Mouse (Mus musculus) lung, postnatal 25 days (tissue): ENCODE data around the gene Scel.
"Not testable (repeated sequence)": the region's sequence is repeated elsewhere in the genome, so short reads cannot be mapped to it uniquely, and the experiment has no call there.

Source experiments
- DNase-seq: peaks from one replicate; pipeline ENCODE4 v3.0.0; 2022; ENCODE audit warnings: low spot score

Gene Scel

DNA sequence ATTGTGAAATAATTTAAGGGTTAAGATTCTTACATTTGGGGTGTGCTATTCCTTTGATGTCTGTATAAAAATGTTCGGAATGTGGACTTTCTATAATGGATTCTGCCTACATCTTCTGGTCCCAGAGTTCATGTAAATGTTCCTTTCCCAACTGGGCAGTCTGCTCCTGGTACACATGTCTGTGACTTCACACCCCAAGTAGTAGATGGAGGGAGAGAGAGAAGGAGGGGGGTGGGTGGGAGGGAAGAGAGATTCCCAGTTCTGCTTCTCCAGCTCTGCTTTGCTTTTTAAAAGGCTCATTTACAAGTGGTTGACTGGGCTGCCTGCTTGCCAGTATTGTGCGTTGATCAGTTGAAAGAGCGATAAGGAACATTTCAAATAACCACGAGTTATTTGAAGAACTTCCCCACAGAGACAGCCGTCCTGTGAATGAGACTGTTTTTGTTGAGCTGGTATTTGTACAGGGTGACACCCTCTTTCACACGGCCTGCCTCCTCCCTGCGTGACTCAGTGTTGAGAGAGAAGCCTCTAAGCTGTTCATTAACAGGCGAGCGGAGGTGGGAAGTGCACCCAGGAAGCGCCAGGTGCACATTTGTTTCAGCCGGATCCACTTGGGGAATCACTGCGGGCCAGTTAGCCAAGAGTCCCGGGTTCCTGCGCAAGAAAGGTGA lies at the start of gene Scel:
Gene Scel, plus strand, starts transcription at position 541 of the 671 bp plus-strand sequence.
- DNase-seq: peak; percentile 21

DNA sequence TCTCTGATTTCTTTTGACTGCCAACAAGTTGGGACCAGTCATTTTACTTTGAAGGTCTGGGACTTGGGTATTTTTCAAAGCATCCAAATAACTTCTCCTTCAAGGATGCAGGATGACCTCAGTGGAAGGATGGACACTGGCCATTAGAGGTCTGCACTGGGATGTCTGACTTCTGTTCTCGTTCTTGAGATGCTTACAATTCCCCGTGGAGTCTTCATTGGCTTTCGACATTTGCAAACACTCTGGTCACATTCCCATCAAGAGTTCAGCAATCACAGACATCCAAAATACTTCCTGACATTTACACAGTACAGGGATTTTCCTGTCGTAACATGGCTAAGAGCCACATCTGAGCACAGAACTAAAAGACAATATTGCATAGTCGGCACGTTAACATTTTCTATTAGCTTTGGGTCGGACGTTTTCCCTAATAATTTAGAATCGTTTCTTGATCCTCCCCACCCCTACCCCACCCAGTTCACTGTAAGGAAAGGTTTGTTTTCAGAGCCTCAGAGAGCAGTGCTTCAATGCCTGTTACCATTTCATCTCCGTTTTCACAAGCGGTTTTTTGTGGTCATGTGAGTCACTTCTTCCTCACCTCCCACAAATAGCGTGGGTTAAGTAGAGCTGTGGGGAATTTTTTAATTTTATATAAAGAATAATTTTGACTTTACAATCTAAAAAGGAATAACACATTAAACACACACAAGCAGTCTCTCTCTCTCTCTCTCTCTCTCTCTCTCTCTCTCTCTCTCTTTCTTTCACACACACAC lies 44.3 kb upstream of the Scel start:
- DNase-seq: no peak

DNA sequence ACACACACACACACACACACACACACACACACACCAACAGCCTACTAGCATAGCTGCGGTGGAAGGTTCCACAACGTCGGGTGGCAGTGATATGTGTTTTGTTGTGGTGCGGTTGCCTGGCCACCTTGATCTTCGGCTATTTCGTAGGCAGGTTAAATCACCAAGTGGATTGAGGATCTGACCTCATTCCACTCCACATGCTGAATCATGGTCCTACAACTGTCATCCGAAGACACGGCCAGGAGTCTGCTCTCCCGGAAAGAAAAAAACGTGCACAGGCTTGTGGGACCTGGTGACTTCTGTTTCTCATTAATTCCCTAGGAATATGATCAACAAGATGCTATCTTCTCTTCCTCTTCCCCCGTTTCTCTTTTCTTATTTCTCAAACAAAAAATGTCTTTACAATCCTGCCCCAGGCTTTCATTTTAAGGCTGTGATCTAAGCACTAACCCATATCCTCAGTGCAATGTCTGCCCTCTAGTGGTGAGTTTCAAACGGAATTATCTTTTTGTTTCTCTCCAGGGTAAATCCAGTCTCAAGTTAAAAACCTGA lies 43.6 kb upstream of the Scel start:
- peak; percentile 73 for DNase-seq

DNA sequence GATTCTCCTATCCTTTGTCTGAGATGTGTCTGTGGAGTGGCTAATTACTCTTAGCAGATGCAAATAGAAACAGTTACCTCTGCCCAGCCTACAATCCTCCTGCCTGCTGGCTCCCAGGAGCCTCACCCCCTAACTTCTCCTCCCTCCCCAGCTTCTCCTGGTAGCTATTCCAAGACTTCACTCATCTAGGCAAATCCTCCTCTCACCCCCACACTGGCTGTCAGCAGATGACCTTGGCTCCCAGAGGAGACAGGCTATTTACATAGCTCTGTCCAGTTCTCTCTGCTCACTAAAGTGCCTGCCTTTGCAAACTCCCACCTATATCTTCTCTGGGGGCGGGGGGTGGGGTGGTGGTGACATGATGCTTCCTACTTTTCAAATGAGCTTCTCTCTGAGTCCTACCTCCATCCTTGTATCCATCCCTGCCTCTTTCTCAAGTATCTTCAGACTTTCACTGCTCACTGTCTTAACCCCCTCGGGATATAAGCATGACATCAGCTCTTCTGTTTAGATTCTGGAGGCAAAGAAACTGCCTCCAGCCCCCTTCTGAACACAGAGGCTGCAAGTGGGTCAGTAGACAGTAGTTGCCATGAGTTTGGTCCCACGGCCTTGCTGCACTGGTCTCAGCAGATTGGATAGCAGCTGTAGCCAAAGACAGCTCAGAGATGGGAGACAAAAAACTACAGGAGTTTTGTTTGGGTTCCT lies 41.9 kb upstream of the Scel start:
- DNase-seq: no peak

DNA sequence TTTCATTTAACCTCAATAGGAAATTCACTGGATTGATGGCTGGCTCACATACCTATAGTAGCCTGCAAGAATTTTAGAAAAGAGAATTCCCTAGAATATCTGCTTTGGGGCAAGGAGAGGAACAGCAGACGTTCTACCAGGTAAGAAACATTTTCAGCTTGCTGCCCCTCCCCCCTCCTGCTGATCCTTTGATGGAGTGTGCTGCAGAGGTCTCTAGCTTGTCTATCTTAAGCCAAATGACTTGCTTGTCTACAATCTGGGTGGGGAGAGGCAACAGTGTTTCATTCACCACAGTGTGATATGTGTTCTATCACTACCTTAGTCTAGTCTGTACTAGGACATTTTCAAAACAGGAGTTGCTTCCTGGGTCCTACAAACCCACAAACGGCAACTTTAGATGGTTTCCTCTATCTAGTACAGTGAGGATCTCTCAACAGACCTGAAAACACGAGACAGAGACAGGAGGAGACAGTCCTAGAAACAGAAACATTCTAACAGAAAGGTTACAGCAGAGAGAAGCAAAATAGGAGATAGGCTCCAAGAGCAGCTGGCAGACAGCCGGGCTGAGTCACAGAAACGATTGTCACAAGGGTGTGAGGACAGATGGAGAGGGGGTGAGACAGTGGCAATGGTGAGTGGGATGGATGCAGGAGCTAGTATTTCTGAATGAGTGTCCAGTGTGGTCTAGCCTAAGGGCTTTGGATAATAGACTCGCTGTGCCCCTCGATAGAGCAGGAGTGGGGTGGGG lies 41.2 kb upstream of the Scel start:
- DNase-seq: no peak

DNA sequence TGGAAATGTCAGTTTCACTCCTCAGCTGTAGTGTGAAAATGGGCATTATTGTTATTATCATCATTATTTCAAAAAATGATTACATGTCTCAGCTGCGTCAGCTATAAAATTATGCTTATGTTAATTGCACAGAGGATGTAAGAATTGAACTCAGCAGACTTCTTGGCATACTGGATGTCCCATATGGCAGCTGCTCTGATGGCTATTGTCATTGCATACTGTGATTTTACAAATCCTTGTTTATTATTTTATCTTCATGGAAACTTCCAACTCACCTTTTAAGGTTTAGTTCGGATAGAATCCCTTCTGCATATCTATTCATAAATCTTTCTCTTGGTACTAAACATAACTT lies 40.6 kb upstream of the Scel start:
- DNase-seq: no peak

- DNase-seq: no peak
Measured at GRCm38 (mm10) chr14:103475312-103475711, 37.8 kb upstream of the Scel start.

DNA sequence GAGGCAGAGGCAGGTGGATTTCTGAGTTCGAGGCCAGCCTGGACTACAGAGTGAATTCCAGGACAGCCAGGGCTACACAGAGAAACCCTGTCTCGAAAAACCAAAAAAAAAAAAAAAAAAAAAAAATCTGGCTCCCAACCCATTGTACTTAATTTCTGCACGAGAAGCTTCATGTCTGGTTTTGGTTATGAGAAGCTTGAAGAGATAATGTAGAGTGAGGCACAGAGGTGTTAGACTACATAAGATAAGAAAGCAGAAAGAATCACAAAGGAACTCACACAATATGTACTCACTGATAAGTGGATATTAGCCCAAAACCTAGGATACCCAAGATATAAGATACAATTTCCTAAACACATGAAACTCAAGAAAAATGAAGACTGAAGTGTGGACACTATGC lies 36.9 kb upstream of the Scel start:
- DNase-seq: not testable (repeated sequence)

DNA sequence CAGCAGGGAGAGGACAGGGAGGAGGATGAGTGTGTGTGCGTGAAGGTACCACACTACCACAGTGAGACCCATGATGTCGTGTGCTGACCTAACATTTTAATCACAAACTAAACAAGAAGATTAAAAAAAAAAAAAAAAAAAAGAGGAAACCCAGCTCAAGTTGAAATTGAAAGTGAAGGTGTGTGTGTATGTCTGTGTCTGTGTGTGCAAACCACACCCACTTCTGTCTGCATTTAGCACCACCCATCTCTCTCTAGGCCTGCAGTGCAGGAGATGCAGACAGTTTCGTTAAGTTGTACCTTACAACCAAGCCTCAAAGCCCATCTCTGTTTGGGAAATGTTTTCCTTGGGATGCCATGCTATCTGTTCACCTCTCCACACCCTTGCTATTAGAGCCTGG lies 35.9 kb upstream of the Scel start:
- DNase-seq: no peak

DNA sequence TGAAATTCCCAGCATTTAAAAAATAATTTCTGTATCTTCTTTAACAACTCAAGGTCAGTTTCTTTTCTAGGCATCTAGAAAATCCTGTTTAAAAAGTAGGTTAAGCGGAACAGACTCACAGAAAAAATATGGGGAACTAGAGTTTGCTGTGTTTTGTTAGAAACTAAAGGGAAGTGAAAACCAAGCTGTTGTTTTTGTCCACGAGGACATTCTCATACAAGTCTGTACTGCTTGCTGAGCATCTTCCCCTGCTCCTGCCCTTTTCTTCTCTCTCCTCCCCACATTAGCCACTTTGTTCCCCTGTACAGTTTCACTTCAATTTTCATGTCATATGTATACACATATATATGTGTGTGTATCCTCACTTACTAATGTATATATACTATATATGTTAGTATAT lies 35.2 kb upstream of the Scel start:
- peak; percentile 39 for DNase-seq

GRCm38 (mm10) chr14:103479446-103479845 lies 33.7 kb upstream of the Scel start:
- no peak for DNase-seq

DNA sequence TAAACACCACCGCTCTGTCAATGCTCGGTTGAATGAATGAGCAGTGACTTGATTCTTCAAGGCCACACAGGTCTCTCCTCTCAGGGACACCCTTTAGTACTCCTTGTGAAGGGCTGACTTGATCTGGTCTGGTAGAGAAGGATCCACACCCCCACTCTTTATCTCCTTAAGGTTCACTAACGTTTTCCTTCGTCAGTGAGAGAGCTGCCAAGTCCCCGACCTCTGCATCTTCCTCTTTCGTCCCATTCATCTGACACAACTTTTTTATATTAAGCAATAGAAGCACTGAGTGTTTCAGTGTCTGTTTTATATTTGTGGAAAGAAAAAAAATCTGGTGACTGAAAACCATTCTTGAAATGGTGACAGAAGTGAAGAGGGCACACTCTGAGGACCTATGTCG lies 31.6 kb upstream of the Scel start:
- DNase-seq: peak; percentile 24

- DNase-seq: no peak
Measured at GRCm38 (mm10) chr14:103485671-103486070, 27.5 kb upstream of the Scel start.

DNA sequence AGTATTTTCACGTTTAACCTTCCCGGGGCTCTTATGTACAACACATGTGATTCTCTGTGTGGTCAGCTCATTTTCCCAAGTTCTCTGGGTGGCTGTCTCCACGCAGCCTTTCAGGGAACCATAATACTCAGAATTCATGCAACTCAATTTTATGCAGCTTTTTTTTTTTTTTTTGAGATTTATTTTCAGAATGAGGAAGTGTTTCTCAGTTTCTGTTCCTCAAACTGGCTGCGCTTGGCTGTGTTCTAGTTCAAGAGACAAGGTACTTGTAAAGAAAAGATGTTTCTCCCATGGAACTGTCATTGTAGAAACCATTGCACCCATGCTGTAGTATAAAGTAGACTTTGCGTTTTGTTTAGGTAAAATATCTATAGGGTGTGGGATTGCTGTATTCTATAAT lies 26.2 kb upstream of the Scel start:
- DNase-seq: peak; percentile 18

GRCm38 (mm10) chr14:103488659-103489058 lies 24.5 kb upstream of the Scel start:
- DNase-seq: no peak

DNA sequence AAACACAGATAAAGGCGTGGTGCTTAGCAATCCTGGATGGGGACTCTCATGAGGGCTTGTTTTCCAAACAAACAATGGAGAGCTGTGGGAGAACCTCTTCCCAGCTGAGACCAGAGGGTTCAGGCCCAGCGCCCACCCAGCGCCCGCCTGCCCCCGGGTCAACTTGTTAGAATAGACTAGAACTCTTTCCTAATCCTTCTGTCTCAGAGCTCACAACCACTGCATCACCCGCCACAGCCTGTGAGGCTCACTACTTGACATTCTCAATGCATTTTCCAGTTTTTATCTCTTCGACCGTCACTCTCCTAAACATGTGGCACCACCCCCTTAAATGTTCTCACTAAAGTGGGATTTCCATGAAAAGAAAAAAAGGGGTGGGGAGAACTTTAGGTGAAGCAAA lies 14.9 kb upstream of the Scel start:
- no peak for DNase-seq

- no peak for DNase-seq
Measured at GRCm38 (mm10) chr14:103498613-103499012, 14.5 kb upstream of the Scel start.

- no peak for DNase-seq
Measured at GRCm38 (mm10) chr14:103499060-103499459, 14.1 kb upstream of the Scel start.

DNA sequence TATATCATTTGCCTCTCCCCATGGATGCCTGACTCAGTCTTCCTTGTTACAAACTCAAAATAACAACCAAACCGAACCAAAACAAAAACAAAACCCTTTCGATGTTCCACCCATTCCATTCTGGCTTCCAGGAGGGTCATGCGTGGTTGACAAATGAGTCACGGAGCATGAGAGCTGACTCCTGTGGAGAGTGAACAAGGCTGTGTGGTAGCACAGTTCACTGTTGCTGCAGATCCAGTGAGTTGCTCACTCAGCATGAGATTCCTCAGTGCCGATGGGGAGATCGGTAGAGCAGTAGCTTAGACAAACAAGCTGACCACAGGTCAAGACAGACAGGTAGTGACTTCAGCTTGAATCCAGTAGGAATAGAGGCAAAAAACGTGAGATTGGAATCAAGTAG lies 12.8 kb upstream of the Scel start:
- DNase-seq: peak; percentile 25

DNA sequence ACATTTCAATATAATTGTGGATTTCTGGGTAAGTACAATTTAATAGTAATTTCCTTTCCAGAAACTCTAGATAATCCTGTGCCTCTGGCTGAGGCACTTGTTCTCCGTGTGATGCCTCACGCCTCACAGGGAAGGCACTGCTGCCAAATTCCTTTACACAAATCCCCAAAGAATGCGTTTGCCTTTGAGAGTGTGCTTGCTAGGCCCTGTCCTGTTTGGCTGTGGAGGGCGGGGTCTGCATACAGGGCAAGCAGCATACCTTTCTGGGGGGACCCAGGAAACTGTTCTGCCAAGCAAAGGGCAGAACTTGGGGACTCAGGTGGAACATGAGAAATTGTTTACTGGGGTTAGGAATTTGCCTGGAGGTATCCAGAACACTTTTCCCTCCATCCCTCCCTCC lies 12.2 kb upstream of the Scel start:
- peak; percentile 32 for DNase-seq

DNA sequence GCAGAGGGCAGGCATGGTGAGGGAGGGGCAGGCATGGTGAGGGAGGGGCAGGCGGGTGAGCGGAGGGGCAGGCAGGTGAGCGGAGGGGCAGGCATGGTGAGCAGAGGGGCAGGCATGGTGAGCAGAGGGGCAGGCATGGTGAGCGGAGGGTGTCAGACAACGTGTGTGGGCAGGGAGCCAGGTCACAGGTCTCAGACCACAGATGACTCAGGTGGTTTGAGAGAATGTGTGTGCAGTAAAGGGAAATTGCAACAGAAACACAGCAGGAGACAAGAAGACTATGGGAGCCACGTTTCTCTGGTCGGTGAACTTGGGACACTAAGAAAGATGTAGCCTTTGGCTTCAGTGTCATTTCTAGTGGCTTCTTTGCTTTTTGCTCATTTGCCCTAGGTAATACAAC lies 8.6 kb upstream of the Scel start:
- no peak for DNase-seq

GRCm38 (mm10) chr14:103509544-103509943 lies 3.6 kb upstream of the Scel start:
- peak; percentile 21 for DNase-seq
